Mouse (Mus musculus): ENCODE measurements around the gene Chsy1.
A peak's percentile ranks its signal among the peaks of the same experiment; 100 is the strongest.

The Chsy1 gene

DNA sequence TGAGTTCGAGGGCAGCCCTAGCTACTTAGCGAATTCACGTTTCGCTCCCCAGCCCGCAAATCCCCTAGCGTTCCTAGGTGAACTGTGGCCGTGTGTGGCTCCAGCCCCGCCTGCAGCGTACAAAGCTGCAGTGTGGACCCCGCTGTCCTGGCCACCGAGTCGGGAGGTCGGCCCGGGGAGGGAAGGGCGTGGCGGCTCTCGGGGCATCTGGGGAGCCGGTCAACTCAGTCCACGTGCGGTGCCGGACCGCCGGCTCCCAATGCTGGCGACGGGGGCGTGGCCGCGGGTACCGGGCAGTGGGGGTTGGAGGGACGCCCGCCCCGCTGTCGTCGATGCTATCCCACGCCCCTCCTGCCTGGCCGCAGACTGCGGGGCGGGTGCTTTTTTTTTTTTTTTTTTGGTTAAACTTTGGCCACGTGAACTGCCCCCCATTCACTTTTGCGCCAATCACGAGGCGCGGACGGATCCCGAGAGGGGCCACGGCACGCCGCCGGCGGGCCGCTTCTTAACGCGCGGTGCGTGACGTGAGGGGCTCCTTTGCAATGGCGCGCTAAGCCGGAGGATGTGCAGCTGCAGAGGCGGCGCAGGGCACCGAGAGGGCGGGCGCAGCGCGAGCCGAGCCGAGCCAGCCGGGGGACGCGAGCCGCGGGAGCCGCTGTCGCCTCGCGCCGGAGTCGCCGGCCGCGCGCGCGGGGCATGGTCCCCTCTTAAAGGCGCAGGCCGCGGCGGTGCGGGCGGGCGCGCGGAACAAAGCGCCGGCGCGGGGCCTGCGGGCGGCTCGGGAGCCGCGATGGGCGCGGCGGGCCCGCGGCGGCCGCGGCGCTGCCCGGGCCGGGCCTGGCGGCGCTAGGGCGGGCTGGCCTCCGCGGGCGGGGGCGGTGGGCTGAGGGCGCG lies at the start of gene Chsy1:
Gene Chsy1 (plus strand): TSS at position 555 of the 894 bp plus-strand sequence.
- DNase-seq (ENCODE audit: low read depth, low spot score), result peak; percentile 80

DNA sequence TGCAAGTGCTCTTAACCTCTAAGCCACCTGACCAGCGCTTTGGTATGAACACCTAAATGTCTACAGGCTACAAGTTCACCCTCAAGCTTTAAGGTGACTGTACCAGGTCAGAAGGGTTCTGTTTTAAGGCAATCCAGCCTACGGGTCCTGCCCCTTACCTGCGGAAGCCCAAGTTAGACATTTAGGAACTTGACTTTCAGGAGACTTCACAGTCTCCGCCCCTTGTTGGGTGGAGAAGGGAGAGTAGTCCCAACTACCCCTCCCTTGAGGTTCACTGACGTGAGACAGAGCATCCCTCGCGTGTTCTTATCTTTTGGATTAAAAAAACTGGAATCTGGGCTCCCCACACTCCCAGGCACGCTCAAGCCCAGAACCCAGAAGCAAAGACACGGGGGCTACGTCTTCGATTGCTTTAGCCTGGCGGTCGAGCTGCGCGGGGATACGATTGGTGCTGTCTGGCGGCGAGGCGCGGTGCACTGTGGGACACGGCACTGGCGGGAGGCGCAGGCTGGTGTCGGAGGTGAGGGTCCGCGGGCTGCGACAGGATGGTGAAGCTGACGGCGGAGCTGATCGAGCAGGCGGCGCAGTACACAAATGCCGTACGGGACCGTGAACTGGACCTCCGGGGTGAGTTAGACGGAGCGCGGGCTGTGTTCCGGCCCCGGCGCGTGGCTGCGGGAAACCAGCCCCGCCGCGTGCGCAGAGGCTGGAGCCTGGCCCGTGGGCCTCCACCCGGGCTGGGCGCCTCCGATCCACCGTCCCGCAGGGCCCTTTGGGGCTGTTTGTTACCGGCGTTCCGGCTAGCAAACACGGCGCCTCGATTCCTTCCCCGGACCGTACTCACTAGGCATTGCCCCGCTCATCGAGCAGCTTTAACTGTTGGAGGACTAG lies 49.0 kb upstream of the Chsy1 start:
- DNase-seq (ENCODE audit: low read depth, low spot score), result peak; percentile 83

DNA sequence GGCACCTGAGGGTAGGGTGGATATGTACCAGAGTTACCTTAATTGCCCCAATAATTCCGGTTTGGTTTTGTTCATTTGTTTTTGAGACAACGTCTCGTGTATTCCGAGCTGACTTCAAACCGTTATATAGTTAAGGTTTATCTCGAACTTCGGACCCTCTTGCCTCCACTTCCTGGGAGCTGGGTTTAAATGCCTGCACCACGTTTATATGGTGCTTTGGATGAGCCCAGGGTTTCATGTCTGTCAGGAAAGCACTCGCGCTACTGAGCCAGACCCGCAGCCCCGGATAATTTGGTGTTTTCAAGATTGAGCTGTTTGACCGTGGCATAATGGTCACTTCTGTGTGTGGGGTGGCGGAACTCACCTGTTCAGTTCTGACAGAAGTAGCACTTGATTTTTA lies 48.3 kb upstream of the Chsy1 start:
- DNase-seq (ENCODE audit: low read depth, low spot score), result no peak

DNA sequence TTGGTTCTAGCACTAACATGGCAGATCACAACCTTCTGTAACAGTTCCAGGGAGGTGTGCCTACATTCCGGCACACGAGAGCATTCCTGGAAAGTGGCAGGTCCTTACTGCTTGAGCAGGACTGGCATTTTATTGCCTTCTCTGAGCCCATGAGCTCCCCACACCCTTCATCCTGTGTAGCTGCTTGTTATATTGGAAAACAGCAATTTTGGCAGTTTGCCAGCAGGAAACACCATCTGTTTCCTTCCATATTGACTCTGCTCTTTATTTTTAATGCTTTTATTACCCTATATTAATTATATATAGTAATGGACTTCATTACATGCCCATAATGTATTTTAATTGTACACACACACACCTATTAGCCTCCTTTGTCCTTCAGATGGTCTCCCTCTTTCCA lies 32.9 kb upstream of the Chsy1 start:
- no peak for DNase-seq (ENCODE audit: low read depth, low spot score)

DNA sequence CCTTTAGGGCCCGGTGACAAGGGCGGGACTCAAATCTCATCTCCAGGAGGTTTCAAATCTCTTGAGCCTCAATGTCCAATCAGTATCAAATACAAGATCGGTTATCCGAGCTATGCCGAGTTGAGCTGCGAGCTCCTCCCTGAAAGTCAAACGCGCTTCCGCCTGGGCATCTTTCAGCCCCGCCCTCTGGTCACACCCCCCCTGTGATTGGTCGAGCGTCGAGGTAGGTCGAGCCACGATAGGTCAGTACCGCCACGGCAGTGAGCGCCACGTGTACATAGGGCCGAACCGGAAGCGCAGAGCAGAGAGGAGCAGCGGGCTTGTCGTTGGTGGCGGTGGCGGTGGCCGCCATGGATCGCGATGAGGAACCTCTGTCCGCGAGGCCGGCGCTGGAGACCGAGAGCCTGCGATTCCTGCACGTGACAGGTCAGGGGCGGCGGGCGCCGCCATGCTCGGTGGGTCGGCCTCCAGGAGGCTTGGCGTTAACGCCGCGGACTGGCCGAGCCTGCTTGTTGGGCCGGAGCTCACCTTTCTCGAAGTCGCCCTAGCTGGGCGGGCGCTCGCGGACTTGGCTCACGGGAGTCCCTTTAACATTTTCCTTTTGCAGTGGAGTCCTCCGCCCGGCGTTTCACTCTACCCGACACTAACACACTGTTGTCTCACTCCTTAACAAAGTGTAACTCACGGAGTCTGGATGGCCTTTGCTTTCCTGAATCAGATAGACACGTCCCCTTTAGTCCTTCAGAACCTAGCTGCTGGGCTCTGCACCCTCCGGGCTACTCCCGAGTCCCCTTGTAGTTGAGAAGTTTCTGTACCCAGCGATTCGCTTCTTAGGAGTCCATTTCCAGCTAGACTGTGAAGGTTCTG lies 29.7 kb upstream of the Chsy1 start, which contains the start of gene Selenos:
Gene Selenos (plus strand): TSS at position 286 of the 867 bp plus-strand sequence.
- peak; percentile 98 for DNase-seq (ENCODE audit: low read depth, low spot score)

DNA sequence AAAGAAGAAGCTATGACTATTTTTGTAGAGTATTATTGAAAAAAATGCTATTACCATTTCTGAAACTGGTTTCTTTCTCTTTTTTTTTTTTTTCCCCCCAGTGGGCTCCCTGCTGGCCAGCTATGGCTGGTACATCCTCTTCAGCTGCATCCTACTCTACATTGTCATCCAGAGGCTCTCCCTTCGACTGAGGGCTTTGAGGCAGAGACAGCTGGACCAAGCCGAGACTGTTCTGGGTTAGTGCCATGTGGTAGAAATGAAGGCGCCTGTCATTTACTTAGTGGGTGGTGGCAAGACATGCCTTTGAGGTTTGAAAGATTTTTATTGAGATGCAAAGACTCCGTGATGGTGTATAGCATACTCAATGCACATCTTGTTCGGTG lies 29.1 kb upstream of the Chsy1 start:
- no peak for DNase-seq (ENCODE audit: low read depth, low spot score)

DNA sequence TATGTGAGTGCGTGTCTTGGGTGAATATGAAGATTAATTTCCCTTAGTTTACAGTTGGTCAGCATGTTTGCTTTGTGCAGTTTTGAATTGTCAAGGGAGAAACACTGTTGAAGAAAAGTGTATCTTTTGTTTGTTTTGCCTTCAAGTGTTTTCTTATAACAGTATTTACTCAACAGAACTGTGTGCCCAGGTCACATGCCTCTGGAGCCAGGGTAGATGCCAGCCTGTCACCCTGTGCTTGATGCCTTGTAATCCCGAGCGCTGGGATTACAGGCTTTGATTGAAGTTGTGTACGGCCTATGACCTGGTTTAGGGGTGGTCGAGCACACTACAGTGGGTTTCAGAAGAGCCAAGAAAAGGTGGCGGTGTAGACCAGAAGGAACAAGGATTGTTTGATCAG lies 25.6 kb upstream of the Chsy1 start:
- DNase-seq (ENCODE audit: low read depth, low spot score), result no peak

DNA sequence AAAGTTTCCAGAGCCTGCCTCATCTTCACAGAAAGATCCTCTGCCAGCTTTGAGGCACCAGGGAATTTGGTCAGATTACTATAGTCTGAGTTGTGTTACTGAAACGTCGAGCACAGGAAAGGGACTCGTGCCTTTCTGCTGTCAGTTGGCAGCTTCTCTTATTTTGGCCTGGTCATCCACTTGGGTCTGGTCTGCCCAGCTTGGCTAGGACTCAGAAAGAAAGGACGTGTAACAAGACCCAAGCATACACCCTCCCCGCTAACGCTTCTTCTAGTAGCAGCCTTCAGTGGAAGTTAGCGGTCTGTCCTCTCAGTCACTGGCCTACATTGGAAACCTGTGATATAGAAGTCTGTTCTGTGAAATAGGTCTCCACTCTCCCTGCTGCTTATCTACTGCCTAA lies 24.8 kb upstream of the Chsy1 start:
- no peak for DNase-seq (ENCODE audit: low read depth, low spot score)

DNA sequence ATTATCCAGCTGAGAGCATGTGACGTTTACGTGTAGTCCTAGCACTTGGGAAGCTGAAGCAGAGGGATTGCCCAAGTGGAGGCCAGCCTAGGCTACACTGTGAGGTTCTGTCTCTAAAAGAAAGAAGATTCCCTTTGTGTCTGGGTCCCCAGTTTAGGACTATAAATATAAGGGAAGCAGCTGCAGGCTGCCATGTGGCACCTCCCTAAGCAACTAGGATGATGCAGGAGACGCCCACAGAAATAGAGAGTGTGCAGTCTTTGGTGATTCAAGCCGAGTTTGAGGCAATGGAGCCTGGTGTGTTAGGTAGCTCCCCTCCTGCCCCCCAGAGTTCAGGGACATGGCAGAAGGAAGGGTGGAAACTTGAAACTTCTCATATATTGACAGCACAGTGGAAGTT lies 21.7 kb upstream of the Chsy1 start:
- DNase-seq (ENCODE audit: low read depth, low spot score), result peak; percentile 69

DNA sequence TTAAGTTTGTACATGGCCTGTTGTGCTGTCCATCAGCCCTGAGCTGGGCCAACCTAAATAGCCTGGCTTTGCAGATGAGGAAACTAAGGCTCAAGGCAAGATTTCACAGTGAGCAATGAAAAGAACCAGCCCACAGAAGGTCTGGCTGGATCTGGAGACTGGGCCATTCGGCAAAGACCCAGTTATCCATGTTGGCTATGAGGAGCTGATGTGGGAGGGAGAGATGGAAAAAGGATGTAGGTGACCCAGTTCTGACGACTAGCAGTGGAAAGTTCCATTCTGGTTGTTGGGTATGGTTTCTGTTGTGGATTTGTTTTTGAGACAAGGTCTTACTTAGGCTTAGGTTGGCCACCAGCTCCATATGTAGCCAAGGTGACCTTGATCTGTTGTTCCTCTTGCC lies 21.2 kb upstream of the Chsy1 start:
- DNase-seq (ENCODE audit: low read depth, low spot score), result peak; percentile 70

DNA sequence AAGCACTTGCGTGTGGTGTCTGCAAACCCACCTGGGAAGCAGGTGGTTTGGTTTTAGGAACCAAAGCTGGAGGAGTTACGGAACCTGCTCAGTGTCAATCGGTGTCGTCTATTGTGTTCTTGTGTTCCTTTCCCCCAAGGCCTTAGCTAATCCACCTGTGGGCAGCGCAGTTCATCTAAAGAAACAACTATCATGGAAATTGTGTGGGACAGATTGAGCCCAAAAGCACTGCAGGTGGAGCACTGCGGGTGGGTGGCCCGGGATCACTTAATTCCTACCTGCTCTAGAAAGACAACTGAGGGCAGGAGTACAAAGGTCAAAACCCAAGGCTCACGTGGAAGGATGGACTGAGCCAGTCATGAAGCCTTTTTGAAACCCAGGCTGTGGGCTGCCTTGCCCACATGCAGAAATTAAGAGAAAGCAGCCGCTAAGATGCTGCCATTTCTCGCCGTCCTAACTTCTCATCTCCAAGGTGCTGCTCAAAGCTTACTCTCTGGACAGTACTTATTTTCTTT lies 18.6 kb upstream of the Chsy1 start:
- no peak for DNase-seq (ENCODE audit: low read depth, low spot score)

DNA sequence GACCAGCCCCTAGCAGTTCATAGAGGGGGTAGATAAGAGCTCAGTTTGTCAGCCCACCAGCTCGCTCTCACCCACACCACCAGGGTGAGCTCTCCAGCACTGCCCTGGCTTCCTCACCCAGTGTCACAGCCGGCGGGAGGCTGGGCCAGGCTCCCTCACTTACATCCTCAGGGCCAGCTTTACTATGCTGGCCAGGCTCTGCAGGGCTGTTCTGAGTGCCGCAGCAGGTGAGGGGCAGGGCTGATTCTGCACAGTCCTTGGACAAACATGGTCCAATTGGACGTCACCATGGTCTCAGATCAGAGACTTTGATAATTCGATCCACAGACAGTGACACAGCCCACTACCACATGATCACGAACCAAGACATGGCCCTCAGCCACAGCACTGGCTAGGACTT lies 17.8 kb upstream of the Chsy1 start:
- no peak for DNase-seq (ENCODE audit: low read depth, low spot score)

DNA sequence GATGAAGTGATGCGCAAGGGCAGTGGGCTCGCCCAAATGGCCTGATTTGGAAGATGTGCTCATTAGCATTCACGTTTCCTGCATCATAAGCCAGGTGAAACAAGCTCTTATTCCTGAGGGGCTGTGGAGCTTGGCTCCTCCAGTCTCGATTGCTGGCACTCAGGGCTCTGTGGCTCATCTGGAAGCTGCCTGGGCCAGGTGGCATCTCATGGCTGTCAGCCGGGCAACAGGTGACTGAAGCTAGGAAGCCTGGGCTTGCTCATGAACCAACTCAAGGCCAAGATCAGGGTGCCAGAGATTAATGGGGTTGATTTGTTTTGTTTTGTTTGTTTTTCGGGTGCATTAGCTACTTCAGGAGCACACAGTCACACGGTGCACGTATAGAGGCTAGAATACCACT lies 16.7 kb upstream of the Chsy1 start:
- DNase-seq (ENCODE audit: low read depth, low spot score), result no peak

DNA sequence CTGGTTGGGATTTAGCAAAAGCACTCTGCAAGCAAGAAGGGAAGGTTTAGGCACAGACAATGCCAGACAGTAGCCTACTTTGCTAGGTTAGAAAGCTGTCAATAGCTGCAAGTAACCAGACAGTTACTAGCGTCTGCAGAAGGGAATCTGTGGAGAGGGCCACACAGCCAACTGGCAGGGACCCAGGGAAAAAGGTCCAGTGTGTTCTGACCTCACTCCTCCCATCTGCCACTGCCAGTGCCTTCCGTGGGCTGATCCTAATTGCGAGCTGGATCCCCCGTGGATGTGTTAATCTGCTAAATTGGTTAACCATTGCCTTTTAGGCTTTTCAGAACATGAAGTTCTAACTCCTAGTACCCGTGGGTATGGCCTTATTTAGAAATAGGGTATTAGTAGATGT lies 15.2 kb upstream of the Chsy1 start:
- no peak for DNase-seq (ENCODE audit: low read depth, low spot score)

DNA sequence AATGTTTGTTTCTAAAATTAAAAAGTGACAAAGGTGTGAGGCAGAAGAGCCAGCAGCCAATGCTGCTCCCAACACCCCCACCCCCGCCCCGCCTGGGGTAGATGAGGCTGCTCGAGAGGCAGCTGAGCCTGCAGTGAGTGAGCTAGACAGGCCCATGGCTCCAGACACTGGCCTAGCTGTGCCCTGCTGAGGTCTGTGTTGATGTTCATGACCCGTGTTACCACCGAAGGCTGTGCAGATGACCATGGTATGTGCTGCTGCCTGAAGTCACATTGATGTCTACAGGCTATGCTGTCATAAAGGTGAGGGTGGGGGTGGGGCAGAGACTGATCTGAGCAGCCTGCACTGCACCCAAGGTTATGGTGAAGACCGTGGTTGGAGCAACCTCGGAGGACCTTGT lies 10.5 kb upstream of the Chsy1 start:
- no peak for DNase-seq (ENCODE audit: low read depth, low spot score)

DNA sequence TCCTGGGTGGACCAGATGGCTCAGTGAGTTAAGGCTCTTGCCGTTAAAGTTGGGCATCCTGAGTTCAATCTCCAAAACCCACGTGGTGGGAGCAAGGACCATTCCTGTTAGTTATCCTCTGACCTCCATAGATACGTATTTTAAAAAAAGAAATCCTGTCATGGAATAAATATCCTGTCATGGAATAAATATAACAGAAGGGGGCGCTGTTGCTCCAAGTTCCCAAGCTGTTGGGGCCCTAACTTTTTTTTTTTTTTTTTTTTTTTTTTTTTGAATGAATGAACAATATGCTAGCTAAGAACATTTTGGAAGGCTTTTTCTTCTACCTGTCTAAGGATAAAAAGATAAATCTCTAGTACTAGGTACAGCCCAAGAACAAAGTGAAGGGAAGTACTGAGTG lies 7.4 kb upstream of the Chsy1 start:
- DNase-seq (ENCODE audit: low read depth, low spot score), result no peak

DNA sequence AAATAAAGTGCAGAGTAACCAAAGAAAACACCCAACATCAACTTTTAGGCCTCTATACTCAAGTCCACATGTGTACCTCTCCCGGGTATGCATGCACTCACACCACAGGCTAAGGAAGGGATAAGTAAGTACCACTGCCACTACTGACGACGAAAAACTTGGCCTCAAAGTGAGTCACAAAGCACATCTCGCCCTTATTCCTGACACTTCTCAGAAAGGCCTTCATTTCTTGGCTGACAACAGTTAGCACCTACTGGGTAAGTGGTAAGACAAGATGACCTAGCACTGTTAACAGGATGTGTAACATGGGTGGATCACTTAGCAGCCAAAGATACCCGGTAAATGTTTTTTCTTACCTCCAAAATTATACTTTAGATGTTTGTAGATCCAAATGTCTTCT lies 4.8 kb upstream of the Chsy1 start:
- DNase-seq (ENCODE audit: low read depth, low spot score), result no peak

DNA sequence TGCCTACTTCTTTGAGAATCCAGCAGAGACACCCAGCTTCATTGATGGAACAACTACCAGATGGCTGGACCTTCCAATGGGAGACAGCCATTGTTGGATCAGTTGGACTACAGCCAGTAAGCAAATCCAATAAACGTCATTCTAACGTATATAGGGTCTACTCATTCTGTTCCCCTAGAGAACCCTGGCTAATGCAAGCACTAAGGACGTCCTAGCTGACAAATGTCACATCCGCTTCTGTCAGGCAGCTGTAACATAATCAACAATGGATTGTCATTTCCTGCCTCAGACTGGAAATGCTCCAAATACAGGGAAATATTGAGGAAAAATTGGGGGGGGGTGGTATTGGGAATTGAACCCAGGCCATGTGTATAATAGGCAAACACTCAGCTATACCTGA lies 3.5 kb upstream of the Chsy1 start:
- no peak for DNase-seq (ENCODE audit: low read depth, low spot score)

DNA sequence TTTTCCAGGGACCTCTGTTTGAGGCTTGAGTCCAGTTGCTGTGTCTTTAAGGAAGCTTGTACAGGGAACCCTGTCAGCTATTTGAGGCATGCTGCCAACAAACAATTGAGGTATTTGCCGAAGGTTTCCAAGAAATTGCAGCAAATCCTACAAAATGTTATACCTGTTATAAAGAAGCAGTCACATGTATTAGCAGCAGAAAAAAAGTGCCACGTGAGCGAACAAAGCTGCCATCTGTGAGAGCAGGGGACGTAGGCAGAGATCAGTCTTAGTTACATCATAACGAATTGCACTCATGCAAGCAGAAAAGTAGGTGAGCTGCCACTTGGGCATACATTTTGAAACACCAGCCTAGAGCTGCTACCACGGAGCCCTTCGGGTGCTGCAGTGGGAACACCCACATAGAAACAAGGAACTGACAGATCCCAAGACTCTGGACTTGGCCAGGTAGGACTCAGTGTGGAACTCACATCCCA lies 2.7 kb upstream of the Chsy1 start:
- peak; percentile 29 for DNase-seq (ENCODE audit: low read depth, low spot score)

DNA sequence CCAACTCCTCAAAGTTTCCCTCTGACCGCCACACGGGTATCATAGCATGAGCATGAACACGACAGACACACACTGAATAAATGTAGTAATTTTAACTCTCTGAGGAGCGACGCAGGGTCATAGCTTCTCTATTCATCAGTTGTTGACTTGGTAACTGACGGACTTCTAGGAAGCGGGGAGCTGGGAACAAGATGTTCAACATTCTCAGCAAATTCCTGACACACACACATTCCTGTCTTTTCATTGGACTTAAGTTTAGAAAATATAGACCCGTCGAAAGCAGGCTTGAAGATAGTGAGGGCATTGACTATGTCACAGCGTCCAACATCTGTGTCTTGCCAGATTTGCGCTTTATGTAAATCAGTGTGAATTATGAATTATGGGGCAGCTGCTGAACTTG lies 2.1 kb upstream of the Chsy1 start:
- DNase-seq (ENCODE audit: low read depth, low spot score), result no peak

DNA sequence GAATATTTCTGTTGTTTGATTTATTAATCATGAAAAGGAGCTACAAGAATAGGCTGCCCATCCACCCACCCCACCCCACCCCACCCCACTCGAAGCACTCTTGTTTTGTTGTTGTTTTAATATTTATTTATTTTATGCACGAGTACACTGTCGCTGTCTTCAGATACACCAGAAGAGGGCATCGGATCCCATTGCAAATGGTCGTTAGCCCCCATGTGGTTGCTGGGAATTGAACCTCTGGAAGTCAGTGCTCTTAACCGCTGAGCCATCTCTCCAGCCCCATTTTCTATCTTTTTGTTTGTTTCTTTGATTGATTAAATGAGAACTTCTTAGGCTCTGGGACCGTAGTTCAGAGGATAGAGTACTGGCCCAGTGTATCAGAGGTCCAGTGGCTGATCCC lies 1.4 kb upstream of the Chsy1 start:
- no peak for DNase-seq (ENCODE audit: low read depth, low spot score)

Measured in telencephalon, adult 2 months (tissue).